Mouse (Mus musculus): ENCODE measurements around the gene Nhlrc4.

The Nhlrc4 gene

GRCm38 (mm10) chr17:25925348-25925747 lies 19.4 kb downstream of the Nhlrc4 start:
- no peak for DNase-seq (ENCODE audit: low spot score)

GRCm38 (mm10) chr17:25922120-25922519 lies 22.6 kb downstream of the Nhlrc4 start:
- no peak for DNase-seq (ENCODE audit: low spot score)

- DNase-seq (ENCODE audit: low spot score), result peak; percentile 100
Measured at GRCm38 (mm10) chr17:25919786-25920642, 24.7 kb downstream of the Nhlrc4 start.

- DNase-seq (ENCODE audit: low spot score), result no peak
Measured at GRCm38 (mm10) chr17:25919144-25919785, 25.5 kb downstream of the Nhlrc4 start, which contains the start of gene Rab40c. Gene Rab40c, minus strand, starts transcription at chr17:25919727.

GRCm38 (mm10) chr17:25918037-25918750 lies 26.6 kb downstream of the Nhlrc4 start:
- no peak for DNase-seq (ENCODE audit: low spot score)

- DNase-seq (ENCODE audit: low spot score), result no peak
Measured at GRCm38 (mm10) chr17:25916931-25917647, 27.7 kb downstream of the Nhlrc4 start.

- no peak for DNase-seq (ENCODE audit: low spot score)
Measured at GRCm38 (mm10) chr17:25914295-25914694, 30.5 kb downstream of the Nhlrc4 start.

- DNase-seq (ENCODE audit: low spot score), result no peak
Measured at GRCm38 (mm10) chr17:25913877-25914275, 30.9 kb downstream of the Nhlrc4 start.

- peak; percentile 12 for DNase-seq (ENCODE audit: low spot score)
Measured at GRCm38 (mm10) chr17:25913186-25913876, 31.4 kb downstream of the Nhlrc4 start.

GRCm38 (mm10) chr17:25911816-25912215 lies 32.9 kb downstream of the Nhlrc4 start:
- DNase-seq (ENCODE audit: low spot score), result no peak

GRCm38 (mm10) chr17:25907640-25908039 lies 37.1 kb downstream of the Nhlrc4 start:
- DNase-seq (ENCODE audit: low spot score), result no peak

- DNase-seq (ENCODE audit: low spot score), result no peak
Measured at GRCm38 (mm10) chr17:25903061-25903460, 41.7 kb downstream of the Nhlrc4 start.

- no peak for DNase-seq (ENCODE audit: low spot score)
Measured at GRCm38 (mm10) chr17:25900193-25900592, 44.6 kb downstream of the Nhlrc4 start.

- no peak for DNase-seq (ENCODE audit: low spot score)
Measured at GRCm38 (mm10) chr17:25895891-25896290, 48.9 kb downstream of the Nhlrc4 start.

- DNase-seq (ENCODE audit: low spot score), result no peak
Measured at GRCm38 (mm10) chr17:25895415-25895814, 49.3 kb downstream of the Nhlrc4 start.

GRCm38 (mm10) chr17:25893975-25894617 lies 50.7 kb downstream of the Nhlrc4 start:
- peak; percentile 66 for DNase-seq (ENCODE audit: low spot score)
